Mouse (Mus musculus): ENCODE measurements at regions not wholly inside any gene's neighbourhood (a gene's known extent, or its start where the extent isn't known, plus 50 kb on each side); places are given as distances from the start of the nearest gene placed in this dataset.

DNA sequence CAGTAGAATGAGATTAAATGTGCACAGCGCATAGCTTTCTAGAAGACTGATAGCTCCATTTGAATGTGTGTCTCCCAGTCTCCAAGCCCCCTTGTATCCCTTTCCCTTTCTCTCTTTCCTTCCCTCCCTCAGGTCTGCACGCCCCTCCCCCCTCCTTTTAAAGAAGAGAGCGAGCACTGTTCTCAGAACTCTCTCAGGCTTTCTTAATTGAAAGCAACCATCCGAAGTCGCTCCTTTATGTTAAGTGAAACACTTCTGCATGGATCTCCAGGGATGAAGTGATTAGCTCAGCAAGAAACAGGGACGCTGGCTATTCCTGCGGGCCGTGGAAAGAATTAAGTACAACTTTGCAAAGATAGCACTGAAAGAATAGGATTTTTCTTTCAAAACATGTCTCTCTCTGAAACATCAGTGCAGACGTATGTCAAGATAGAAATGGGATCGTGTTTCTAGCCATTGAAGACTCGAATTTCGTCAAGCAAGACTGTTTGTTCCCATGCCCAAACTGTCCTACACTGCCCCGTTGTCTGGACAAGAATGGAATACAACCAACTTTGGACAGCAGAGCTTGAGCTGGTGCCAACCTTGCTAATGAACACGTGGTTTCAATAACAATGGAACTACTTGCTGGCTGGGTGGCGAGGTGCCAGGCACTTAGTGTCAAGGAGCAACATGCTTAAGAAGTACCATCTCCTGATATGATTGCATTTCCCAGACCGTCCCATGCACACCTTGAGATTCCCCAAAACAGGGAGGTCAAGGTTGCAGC, 289.2 kb upstream of the Rnaseh2b start:
- DNase-seq, result no peak

DNA sequence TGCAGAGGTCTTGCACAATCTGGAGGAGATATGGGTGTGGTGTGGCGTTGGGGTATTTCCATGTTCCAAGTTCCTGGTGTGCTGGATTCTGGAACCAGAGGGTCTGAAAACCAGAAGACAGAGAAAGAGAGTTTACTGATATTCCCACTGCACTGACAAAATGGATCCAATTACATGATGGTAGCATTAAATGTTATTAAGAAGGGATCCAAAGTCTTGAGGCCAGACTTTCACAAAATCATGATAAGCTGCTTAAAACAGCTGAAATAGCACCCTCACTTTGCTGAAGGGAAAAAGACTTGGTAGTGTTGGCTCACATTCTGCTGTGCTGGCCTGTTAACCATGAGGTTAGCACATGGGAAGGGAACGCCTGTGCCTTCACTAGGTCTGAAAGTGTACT, 288.6 kb upstream of the Rnaseh2b start:
- no peak for DNase-seq

- no peak for DNase-seq
Measured at GRCm38 (mm10) chr14:62008707-62009106, 283.7 kb upstream of the Rnaseh2b start.

GRCm38 (mm10) chr14:62018804-62019203, 273.6 kb upstream of the Rnaseh2b start:
- DNase-seq, result no peak

DNA sequence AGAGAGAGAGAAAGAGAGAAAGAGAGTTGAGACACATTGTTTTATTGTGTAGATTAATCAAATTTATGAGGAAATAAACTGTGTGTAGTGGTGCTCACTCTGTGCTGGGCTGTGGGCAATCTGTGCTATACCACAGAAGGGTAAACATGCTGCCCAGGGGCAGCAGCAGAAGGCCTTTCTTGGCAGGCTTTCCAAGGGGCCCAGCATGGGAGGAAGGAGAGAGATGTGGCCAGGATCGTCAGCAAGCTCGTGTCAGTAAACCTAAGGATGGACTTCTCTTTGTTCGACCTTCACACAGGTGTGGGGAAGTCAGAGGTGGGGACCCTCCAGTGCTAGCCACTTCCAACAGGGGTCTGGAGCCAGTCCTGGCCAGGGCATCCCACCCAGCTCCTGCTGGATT, 271.4 kb upstream of the Rnaseh2b start:
- DNase-seq, result no peak

- no peak for DNase-seq
Measured at GRCm38 (mm10) chr14:62022193-62022592, 270.2 kb upstream of the Rnaseh2b start.

DNA sequence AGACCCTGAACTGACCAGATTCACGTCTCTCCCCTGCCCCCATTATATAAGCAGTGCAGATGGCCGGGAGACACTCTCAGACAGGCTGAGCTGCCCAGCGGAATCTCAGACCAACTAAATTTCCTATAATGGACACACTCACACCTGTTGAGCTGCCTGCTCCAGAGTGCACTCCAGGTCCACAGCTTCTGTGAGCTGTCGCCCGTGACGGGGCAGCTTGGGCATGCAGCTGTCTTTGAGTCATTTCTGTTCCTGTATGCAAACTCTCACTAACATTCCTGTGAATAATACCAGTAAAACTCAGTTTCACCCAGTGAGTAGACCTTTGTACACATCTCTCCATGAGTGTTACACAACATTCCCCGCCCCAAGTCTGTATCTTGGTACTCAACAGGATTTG, 269.4 kb upstream of the Rnaseh2b start:
- DNase-seq, result no peak

- no peak for DNase-seq
Measured at GRCm38 (mm10) chr14:62027751-62028279, 264.6 kb upstream of the Rnaseh2b start.

DNA sequence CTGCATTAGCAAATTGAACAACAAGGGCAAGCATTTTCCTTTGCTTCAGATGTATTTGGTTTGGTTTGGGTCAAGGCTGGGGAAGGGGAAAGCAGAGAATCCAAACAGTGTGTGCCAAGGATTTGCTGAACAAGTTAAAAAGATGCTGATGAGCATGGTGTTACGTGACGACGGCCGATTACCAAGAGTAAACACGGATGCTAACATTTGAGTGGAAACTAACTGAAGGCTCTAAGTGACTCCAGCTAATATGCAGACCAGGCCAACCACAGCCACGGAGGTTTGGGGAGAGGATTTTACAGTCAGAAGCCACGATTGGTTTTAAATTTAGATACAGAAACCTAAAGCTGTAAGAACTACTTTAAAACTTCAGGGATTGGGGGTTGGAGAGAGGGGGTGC, 262.3 kb upstream of the Rnaseh2b start:
- no peak for DNase-seq

DNA sequence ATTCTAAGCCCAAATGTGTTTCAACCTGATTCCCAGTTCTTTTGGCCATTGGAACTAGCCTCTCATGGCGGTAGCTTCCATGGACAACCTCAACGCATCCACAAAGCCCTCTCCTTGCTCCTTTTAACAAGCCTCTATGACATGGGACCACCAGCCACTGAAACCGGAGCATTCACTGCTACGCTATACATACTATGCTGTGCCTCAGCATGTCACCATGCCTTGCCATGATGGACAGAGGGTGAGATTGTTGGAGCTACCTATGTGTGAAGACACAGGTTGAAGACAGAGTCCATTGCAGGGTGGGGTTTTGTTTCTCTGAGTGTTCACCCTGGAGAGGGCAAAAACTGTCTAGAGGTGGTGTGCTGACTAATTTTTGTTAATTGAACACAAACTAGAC, 258.7 kb upstream of the Rnaseh2b start:
- DNase-seq, result no peak

DNA sequence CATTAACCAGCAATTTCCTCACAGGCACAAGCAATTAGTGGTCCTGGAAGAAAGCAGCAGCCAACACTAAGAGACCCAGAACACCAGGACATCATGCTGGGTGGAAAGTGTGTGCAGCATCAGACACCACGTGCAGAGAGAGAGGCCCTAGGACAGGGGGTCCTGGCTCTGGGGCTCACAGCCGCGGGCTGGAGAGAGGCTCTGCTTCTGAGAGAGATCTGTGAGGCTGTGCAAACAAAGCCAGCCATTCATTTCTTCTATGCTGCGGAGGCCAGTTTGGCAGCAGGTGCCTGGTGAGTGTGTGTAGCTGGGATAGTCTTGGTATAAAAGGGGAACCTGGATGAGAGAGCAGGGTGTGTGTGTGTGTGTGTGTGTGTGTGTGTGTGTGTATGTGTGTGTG, 257.7 kb upstream of the Rnaseh2b start:
- no peak for DNase-seq

DNA sequence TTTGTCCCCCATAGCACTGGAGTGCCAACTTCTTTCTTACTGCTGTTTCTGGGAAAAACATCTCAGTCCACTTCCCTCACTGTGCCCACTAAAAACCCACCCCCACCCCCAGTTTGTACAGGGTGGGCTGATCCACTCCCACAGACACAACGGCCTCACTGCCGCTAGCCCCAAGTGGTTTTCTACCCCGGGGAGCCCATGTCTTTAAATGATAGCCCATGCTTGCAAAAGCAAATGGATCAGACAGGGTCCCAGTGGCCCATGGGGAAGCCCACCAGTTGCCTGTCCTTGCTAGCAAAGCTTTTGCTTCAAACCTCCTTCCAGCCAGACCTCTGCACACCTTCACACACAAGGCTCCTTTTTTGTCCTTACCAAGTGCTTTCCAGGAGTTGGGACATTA, 257.0 kb upstream of the Rnaseh2b start:
- DNase-seq, result no peak

DNA sequence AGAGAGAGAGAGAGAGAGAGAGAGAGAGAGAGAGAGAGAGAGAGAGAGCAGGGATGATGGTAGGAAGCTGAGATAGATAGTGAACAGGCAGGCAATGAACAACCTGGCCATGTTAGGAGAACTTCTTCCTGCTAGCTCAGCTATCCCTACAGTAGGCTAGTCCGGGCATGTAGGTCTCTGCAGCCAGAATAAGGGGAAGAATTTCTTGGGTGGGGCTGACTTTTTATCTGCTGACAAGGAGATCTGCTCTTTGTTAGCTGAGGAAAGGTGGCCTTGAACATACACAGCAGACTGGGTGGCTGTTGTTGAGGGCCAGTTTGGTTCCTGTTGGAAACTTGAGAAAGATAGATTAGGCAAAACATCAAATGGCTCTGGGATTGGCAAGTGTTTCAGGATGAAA, 254.9 kb upstream of the Rnaseh2b start:
- DNase-seq, result no peak

DNA sequence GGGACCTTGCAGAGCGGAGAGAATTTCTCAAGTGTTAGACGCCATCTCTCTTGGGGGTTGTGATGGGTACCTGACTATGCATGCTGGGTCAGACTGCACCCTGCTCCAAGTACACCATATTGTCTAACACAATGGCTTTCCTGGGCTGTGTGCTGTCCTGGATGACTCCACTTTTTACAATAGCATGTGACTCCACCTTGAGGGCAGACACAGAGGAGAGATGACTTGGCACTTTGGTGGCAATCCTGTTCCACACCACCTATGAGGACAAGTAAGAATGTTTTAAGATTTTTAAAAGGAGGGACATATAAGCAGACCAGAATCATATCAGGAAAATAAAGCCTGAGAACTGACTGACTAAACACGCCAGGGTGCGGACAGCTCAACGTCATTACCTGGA, 254.5 kb upstream of the Rnaseh2b start:
- DNase-seq, result no peak

- DNase-seq, result peak; percentile 28
Measured at GRCm38 (mm10) chr14:62042305-62043116, 249.9 kb upstream of the Rnaseh2b start.

- DNase-seq, result no peak
Measured at GRCm38 (mm10) chr14:62043117-62043422, 249.3 kb upstream of the Rnaseh2b start.

GRCm38 (mm10) chr14:62050941-62051340, 241.4 kb upstream of the Rnaseh2b start:
- no peak for DNase-seq

DNA sequence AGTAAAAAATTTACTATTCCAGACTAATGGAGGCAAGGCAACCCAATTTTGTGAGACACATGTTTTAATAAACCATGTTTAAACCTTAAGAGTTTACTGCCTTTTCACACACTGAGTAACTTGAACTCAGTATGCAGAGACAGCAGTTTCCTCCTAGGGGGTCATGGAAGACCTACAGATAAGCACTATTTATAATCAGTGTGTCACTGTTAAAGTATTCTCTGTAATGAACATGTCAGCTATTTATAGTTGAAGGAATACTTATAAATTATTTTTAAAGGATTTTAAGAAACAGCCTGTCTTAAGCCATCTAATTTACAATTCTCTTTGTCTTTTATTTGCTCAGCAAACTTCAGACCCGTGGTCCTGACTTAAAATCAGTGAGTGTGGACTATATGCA, 240.5 kb upstream of the Rnaseh2b start:
- no peak for DNase-seq

GRCm38 (mm10) chr14:62053004-62053403, 239.4 kb upstream of the Rnaseh2b start:
- DNase-seq, result no peak

DNA sequence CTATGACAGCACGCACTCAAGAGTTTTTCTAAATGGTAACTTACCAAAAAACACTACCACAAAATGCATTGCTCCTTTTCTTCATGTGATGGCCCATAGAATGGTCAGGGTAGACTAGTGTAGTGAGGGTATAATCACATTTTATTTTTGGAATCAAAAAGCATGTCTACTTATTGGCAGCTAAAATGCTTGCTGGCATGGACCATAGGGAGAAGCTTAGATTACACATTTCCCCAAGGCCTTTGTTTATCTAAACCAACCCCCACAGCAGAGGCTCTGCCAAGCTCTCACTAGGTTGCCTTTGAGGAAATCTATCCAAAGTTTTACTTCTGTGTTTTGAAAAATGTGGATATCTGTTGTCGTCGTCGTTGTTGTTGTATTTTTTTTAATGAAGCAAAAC, 235.3 kb upstream of the Rnaseh2b start:
- DNase-seq, result no peak

GRCm38 (mm10) chr14:62058100-62058499, 234.3 kb upstream of the Rnaseh2b start:
- DNase-seq, result no peak

GRCm38 (mm10) chr14:62071140-62071539, 221.2 kb upstream of the Rnaseh2b start:
- no peak for DNase-seq

DNA sequence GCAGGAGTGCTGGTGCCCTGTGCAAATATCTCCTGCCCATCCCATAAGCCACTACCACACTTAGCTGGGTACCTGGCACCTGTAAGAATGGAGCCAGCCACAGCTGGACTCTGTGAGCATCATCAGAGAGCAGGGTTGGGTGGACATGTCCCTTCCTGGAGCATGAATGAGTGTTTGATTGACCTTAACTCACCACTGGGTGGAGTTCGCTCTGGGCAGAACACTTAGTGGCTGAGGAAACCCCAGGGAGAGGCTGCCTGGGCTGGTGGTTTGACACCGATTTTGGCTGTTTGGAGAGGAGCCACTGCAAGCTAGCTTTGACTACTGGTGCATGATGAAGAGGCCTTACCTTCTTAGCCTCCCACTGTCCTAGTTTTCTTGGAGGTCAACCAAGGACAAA, 208.3 kb upstream of the Rnaseh2b start:
- no peak for DNase-seq

- DNase-seq, result no peak
Measured at GRCm38 (mm10) chr14:62088174-62088573, 204.2 kb upstream of the Rnaseh2b start.
